In genomic region chr4:119050867-119051353, GRCm38 (mm10) we compare ENCODE assay signal across 14 mouse cellular contexts. TPM values are rescaled to one million over a fixed set of nuclear protein-coding genes. Genes with fewer than 3 reads are reported as not detected.
A peak's percentile ranks its signal among the peaks of the same experiment; 100 is the strongest.
DNase-seq lines count a peak whose midpoint lies in the region; ATAC-seq lines count a peak whose summit lies in the region.
"Had no signal": no experiment of that assay in that cellular context is flagged by ENCODE, and none has a peak within 500 bp of the region (broad histone marks: within the 10 kb centered on the region; RNA-seq: fewer than 3 reads in every experiment).

No protein-coding gene starts in this region.

- no peaks in the 10 kb centered on the region for H3K36me3 ChIP-seq in heart, embryonic 15.5 days
- H3K36me3 ChIP-seq in midbrain, embryonic 11.5 days (ENCODE audit: control insufficient read depth, insufficient read depth, low read length), result no peaks in the 10 kb centered on the region
- H3K36me3 ChIP-seq in midbrain, embryonic 13.5 days, result no peaks in the 10 kb centered on the region
- no peaks in the 10 kb centered on the region for H3K36me3 ChIP-seq in intestine, embryonic 16.5 days (ENCODE audit: control insufficient read depth, insufficient read depth, low read length)
- no peaks in the 10 kb centered on the region for H3K36me3 ChIP-seq in stomach, embryonic 16.5 days (ENCODE audit: control insufficient read depth, insufficient read depth, low read length)
- H3K36me3 ChIP-seq: limb, embryonic 13.5 days; midbrain, embryonic 15.5 days had no signal

- no peak overlapping the region for H3K4me3 ChIP-seq in heart, embryonic 15.5 days
- no peak overlapping the region for H3K4me3 ChIP-seq in midbrain, embryonic 11.5 days (ENCODE audit: low read depth, low read length)
- no peak overlapping the region for H3K4me3 ChIP-seq in midbrain, embryonic 13.5 days (replicated peaks)
- no peak overlapping the region for H3K4me3 ChIP-seq in intestine, embryonic 16.5 days (ENCODE audit: low read length)
- no peak overlapping the region for H3K4me3 ChIP-seq in stomach, embryonic 16.5 days (replicated peaks; ENCODE audit: low read length)
- H3K4me3 ChIP-seq: limb, embryonic 13.5 days; midbrain, embryonic 15.5 days had no signal

- no peak overlapping the region for H3K4me2 ChIP-seq in heart, embryonic 15.5 days
- no peak overlapping the region for H3K4me2 ChIP-seq in midbrain, embryonic 11.5 days
- H3K4me2 ChIP-seq in midbrain, embryonic 13.5 days (replicated peaks), result no peak overlapping the region
- no peak overlapping the region for H3K4me2 ChIP-seq in intestine, embryonic 16.5 days (ENCODE audit: low read depth, low read length)
- H3K4me2 ChIP-seq in stomach, embryonic 16.5 days (ENCODE audit: low read depth, low read length), result no peak overlapping the region
- H3K4me2 ChIP-seq: limb, embryonic 13.5 days; midbrain, embryonic 15.5 days had no signal

- H3K27me3 ChIP-seq in heart, embryonic 15.5 days, result no peaks in the 10 kb centered on the region
- no peaks in the 10 kb centered on the region for H3K27me3 ChIP-seq in midbrain, embryonic 11.5 days (ENCODE audit: control insufficient read depth, insufficient read depth, low read length)
- no peaks in the 10 kb centered on the region for H3K27me3 ChIP-seq in midbrain, embryonic 13.5 days
- H3K27me3 ChIP-seq in intestine, embryonic 16.5 days (replicated peaks; ENCODE audit: control insufficient read depth, insufficient read depth, low read length), result no peaks in the 10 kb centered on the region
- H3K27me3 ChIP-seq in stomach, embryonic 16.5 days (ENCODE audit: control insufficient read depth, insufficient read depth, low read length), result no peaks in the 10 kb centered on the region
- H3K27me3 ChIP-seq: limb, embryonic 13.5 days; midbrain, embryonic 15.5 days had no signal

- ATAC-seq in heart, embryonic 15.5 days (replicated peaks; ENCODE audit: insufficient number of reproducible peaks, insufficient read depth, low FRiP score, low read depth), result peak; percentile 61; the same call in 1 of the 2 replicates
- ATAC-seq in midbrain, embryonic 11.5 days (ENCODE audit: low FRiP score), result no peak
- no peak for ATAC-seq in midbrain, embryonic 13.5 days
- peak; percentile 88 for ATAC-seq in intestine, embryonic 16.5 days
- peak; percentile 59 for ATAC-seq in stomach, embryonic 16.5 days (ENCODE audit: insufficient read depth, low FRiP score)
- ATAC-seq: CD4-positive, CD25-positive, alpha-beta regulatory T cell, adult 4 months; midbrain, embryonic 15.5 days had no signal

- 33% methylated on average over 2 of the region's 2 CpGs for WGBS in heart, embryonic 15.5 days
- WGBS in midbrain, embryonic 11.5 days, result 75% methylated on average over 2 of the region's 2 CpGs
- 73% methylated on average over 2 of the region's 2 CpGs for WGBS in midbrain, embryonic 13.5 days
- WGBS in intestine, embryonic 16.5 days, result 46% methylated on average over 2 of the region's 2 CpGs
- 43% methylated on average over 2 of the region's 2 CpGs for WGBS in stomach, embryonic 16.5 days

- H3K27ac ChIP-seq in heart, embryonic 15.5 days, result peak overlapping the region; percentile 25
- H3K27ac ChIP-seq in midbrain, embryonic 11.5 days (ENCODE audit: low read depth, low read length), result no peak overlapping the region
- H3K27ac ChIP-seq in midbrain, embryonic 13.5 days, result no peak overlapping the region
- H3K27ac ChIP-seq in intestine, embryonic 16.5 days (ENCODE audit: low read length), result no peak overlapping the region
- H3K27ac ChIP-seq in stomach, embryonic 16.5 days (ENCODE audit: low read length), result peak overlapping the region; percentile 55
- H3K27ac ChIP-seq: limb, embryonic 13.5 days; midbrain, embryonic 15.5 days had no signal

- H3K9me3 ChIP-seq in heart, embryonic 15.5 days (replicated peaks), result no peaks in the 10 kb centered on the region
- no peaks in the 10 kb centered on the region for H3K9me3 ChIP-seq in midbrain, embryonic 11.5 days (ENCODE audit: control insufficient read depth, low read length)
- H3K9me3 ChIP-seq in midbrain, embryonic 13.5 days, result no peaks in the 10 kb centered on the region
- H3K9me3 ChIP-seq in intestine, embryonic 16.5 days (ENCODE audit: control insufficient read depth, low read length), result no peaks in the 10 kb centered on the region
- H3K9me3 ChIP-seq in stomach, embryonic 16.5 days (replicated peaks; ENCODE audit: control insufficient read depth, low read length), result no peaks in the 10 kb centered on the region
- H3K9me3 ChIP-seq: limb, embryonic 13.5 days; midbrain, embryonic 15.5 days had no signal

- H3K9ac ChIP-seq in heart, embryonic 15.5 days, result no peak overlapping the region
- no peak overlapping the region for H3K9ac ChIP-seq in midbrain, embryonic 11.5 days (ENCODE audit: low read length)
- no peak overlapping the region for H3K9ac ChIP-seq in midbrain, embryonic 13.5 days (replicated peaks)
- no peak overlapping the region for H3K9ac ChIP-seq in intestine, embryonic 16.5 days (ENCODE audit: low read depth, low read length)
- H3K9ac ChIP-seq in stomach, embryonic 16.5 days (ENCODE audit: low read length), result no peak overlapping the region
- H3K9ac ChIP-seq: limb, embryonic 13.5 days; midbrain, embryonic 15.5 days had no signal

- H3K4me1 ChIP-seq in heart, embryonic 15.5 days (replicated peaks), result peaks cover 28% of the 10 kb centered on the region
- H3K4me1 ChIP-seq in midbrain, embryonic 11.5 days (ENCODE audit: control insufficient read depth, insufficient read depth, low read length), result no peaks in the 10 kb centered on the region
- no peaks in the 10 kb centered on the region for H3K4me1 ChIP-seq in midbrain, embryonic 13.5 days (replicated peaks)
- 0 out of 2 replicates have a peak, but pooled peaks cover 7% of the 10 kb centered on the region for H3K4me1 ChIP-seq in intestine, embryonic 16.5 days (ENCODE audit: control insufficient read depth, insufficient read depth, low read length)
- H3K4me1 ChIP-seq in stomach, embryonic 16.5 days (ENCODE audit: control insufficient read depth, insufficient read depth, low read length), result 0 out of 2 replicates have a peak, but pooled peaks cover 2% of the 10 kb centered on the region
- H3K4me1 ChIP-seq: limb, embryonic 13.5 days; midbrain, embryonic 15.5 days had no signal

- no peak for DNase-seq in heart, adult 9 months (ENCODE audit: low spot score in 2 of 2)
- peak; percentile 51 for DNase-seq in midbrain, embryonic 11.5 days (ENCODE audit: low spot score, missing footprints)
- DNase-seq in spleen, postnatal 10 days (ENCODE audit: low spot score in 2 of 2), result no peak
- DNase-seq in retina, embryonic 14.5 days (ENCODE audit: low spot score), result no peak
- DNase-seq: cerebellum, postnatal 14 days; kidney, adult 8-10 months; thymus, postnatal 14 days had no signal

RNA-seq across cellular contexts. Expression of gene Slc2a1, which starts 57.6 kb away (rescaled TPM):
- 119 and 127 TPM in 2 replicates for polyA plus RNA-seq in heart, embryonic 15.5 days (2015; fragmentation: Nextera tagmentation; extraction: Ambion mirVana)
- polyA plus RNA-seq in midbrain, embryonic 11.5 days (2014; fragmentation: Nextera tagmentation; extraction: Ambion mirVana), result 152 and 158 TPM in 2 replicates
- 88.6 and 104 TPM in 2 replicates for polyA plus RNA-seq in midbrain, embryonic 13.5 days (2015; fragmentation: Nextera tagmentation; extraction: Ambion mirVana)
- polyA plus RNA-seq in intestine, embryonic 16.5 days (2015; fragmentation: Nextera tagmentation; extraction: Ambion mirVana), result 149 and 156 TPM in 2 replicates
- 142 and 155 TPM in 2 replicates for polyA plus RNA-seq in stomach, embryonic 16.5 days (2015; fragmentation: Nextera tagmentation; extraction: Ambion mirVana)

Comparison
In these comparisons a context has a peak if more than half of its experiments do, and no peak if none do; other contexts are left out.
1. ATAC-seq: peak in heart, embryonic 15.5 days (single experiment), intestine, embryonic 16.5 days (single experiment) and stomach, embryonic 16.5 days (single experiment); none in midbrain, embryonic 11.5 days (single experiment) and midbrain, embryonic 13.5 days (single experiment).
2. H3K27ac ChIP-seq: peak in heart, embryonic 15.5 days (single experiment) and stomach, embryonic 16.5 days (single experiment); none in midbrain, embryonic 11.5 days (single experiment), midbrain, embryonic 13.5 days (single experiment) and intestine, embryonic 16.5 days (single experiment).